Mouse (Mus musculus) C2C12 (cell line): ENCODE results near the gene Ehd2. TPM values are rescaled to one million over a fixed set of nuclear protein-coding genes. Genes with fewer than 3 reads are reported as not detected.
A peak's percentile ranks its signal among the peaks of the same experiment; 100 is the strongest.

Experiments used
- H3K27me3 ChIP-seq: one replicate; pipeline ENCODE4 v1.6.1; 2011; ENCODE audit not compliant: control insufficient read depth, insufficient read depth, insufficient read length
- H3K36me3 ChIP-seq: one replicate; pipeline ENCODE4 v1.6.1; 2011; ENCODE audit not compliant: control insufficient read depth, insufficient read depth
- H3K4me3 ChIP-seq: one replicate; pipeline ENCODE4 v1.5.1; 2011; ENCODE audit warnings: mild to moderate bottlenecking, control low read depth; ENCODE audit not compliant: poor library complexity, insufficient read depth, severe bottlenecking
- H3K79me2 ChIP-seq: one replicate; pipeline ENCODE4 v1.6.1; 2011; ENCODE audit not compliant: control insufficient read depth, insufficient read depth
- H3K79me3 ChIP-seq: one replicate; pipeline ENCODE4 v1.6.1; 2011; ENCODE audit warnings: low read depth, control low read depth
- H3ac ChIP-seq: one replicate; pipeline ENCODE3; 2011; ENCODE audit warnings: low read depth; ENCODE audit not compliant: control insufficient read depth, insufficient read length
- CEBPB ChIP-seq: IDR thresholded peaks from one replicate; pipeline ENCODE4 v1.6.1; 2011; ENCODE audit warnings: low read depth, mild to moderate bottlenecking, control low read depth, moderate library complexity
- CTCF ChIP-seq: IDR thresholded peaks from one replicate; pipeline ENCODE4 v1.5.1; 2011; ENCODE audit not compliant: control insufficient read depth, insufficient read depth, insufficient read length
- FOSL1 ChIP-seq: IDR thresholded peaks from one replicate; pipeline ENCODE4 v1.8.0; 2011; ENCODE audit warnings: mild to moderate bottlenecking, low read length; ENCODE audit not compliant: poor library complexity, insufficient read depth, severe bottlenecking
- MAX ChIP-seq: IDR thresholded peaks from one replicate; pipeline ENCODE4 v1.6.1; 2011; ENCODE audit warnings: mild to moderate bottlenecking, control low read depth
- MYOD1 ChIP-seq: IDR thresholded peaks from one replicate; pipeline ENCODE4 v1.6.1; 2011; ENCODE audit warnings: low read depth; ENCODE audit not compliant: control insufficient read depth, insufficient read length
- MYOG ChIP-seq: IDR thresholded peaks from one replicate; pipeline ENCODE4 v1.6.1; 2011; ENCODE audit not compliant: control insufficient read depth, insufficient read length; ENCODE audit errors: extremely low read depth
- USF1 ChIP-seq: IDR thresholded peaks from one replicate; pipeline ENCODE4 v1.6.1; 2011; ENCODE audit warnings: low read depth, mild to moderate bottlenecking, control low read depth, moderate library complexity
- polyA plus RNA-seq: library from polyadenylated mRNA; unstranded; fragments of >200 nt; fragmentation: generic; extraction: Trizol; gene quantifications from one replicate; pipeline ENCODE4 v1.2.1, GENCODE M21; 2012; ENCODE audit warnings: missing spikeins

Ehd2 gene
- polyA plus RNA-seq, 1 experiment = 98.7 TPM

DNA sequence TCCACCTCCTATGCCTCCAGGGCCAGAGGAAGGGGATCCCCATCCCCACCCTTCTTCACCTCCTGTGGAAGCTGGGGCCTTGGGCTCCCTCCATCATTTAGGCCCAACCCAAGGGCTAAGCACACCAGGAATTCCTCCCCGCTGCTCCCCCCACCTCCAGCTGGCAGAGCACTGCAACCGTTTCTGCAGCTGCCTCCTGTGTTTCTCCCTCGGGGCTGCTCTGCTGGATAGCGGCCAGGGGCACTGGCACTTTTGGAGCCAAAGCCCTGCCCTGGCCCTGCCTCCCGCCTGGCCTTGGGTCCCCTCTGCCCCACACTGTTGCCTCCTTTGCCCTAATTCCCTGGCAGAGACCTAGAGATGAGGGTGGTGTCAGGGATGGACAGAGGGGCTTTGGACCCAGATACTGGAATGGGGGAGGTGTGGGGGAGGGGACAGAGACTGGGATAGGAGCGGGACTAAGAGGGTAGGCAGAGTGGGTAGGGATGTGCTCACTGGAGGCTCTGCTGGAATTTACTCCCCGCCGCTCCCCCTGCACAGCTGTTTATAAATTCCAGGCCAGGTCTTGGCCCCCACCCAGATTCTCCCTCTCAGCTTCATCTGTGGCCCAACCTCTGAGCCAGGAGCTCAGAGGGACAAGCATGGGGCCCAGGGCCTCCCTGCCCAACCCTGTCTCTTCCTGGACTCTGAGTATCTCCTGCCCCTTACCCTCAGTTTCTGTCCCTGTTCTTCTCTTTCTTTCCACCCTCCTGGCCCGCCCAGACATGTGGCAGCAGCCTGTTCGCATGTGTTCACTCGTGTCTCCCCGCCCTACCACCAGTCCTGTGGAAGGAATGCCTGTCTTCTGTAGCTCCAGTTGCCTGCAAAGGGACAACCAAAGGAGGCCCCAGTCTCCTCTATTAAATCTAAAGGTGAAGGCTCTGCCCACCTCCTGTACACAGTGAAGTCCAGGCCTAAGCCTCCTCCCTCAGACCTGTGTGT, 4.8 kb downstream of the Ehd2 start:
- Histone ChIP-seq H3K4me3 (no peak overlapping the region), H3K79me3 (peaks cover 48% of the 10 kb centered on the region), H3K27me3 (no peaks in the 10 kb centered on the region), H3K36me3 (peaks cover 56% of the 10 kb centered on the region), H3K79me2 (peaks cover 75% of the 10 kb centered on the region), H3ac (peak overlapping the region; percentile 60)
- no peak for TF ChIP-seq CEBPB
- no peak for TF ChIP-seq MYOG
- peak; percentile 88 for TF ChIP-seq MYOD1
- no peak for TF ChIP-seq FOSL1
- TF ChIP-seq MAX = peak; percentile 15

DNA sequence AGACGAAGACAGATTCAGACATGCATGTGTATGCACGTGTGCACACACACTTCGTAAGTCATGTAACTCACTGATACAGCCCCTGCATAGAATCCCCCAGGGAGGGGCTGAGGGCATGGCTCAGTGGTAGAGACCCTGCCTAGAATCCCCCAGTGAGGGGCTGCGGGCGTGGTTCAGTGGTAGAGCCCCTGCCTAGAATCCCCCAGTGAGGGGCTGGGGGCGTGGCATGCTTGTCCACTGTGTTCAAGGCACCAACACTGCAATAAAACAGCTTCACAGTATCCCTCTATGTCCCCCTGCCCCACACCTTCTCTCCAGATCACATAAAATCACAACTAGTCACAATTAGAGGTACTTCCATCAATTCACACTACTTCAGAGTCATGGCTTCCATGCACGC, 5.6 kb downstream of the Ehd2 start:
- no peaks in the 10 kb centered on the region for H3K27me3 ChIP-seq
- peak overlapping the region; percentile 16 for H3ac ChIP-seq
- peaks cover 64% of the 10 kb centered on the region for H3K36me3 ChIP-seq
- H3K4me3 ChIP-seq = no peak overlapping the region
- TF ChIP-seq MYOD1 (no peak), CEBPB (no peak), MYOG (no peak), USF1 (no peak), FOSL1 (no peak), CTCF (no peak), MAX (no peak)
- peaks cover 49% of the 10 kb centered on the region for H3K79me3 ChIP-seq
- peaks cover 73% of the 10 kb centered on the region for H3K79me2 ChIP-seq

DNA sequence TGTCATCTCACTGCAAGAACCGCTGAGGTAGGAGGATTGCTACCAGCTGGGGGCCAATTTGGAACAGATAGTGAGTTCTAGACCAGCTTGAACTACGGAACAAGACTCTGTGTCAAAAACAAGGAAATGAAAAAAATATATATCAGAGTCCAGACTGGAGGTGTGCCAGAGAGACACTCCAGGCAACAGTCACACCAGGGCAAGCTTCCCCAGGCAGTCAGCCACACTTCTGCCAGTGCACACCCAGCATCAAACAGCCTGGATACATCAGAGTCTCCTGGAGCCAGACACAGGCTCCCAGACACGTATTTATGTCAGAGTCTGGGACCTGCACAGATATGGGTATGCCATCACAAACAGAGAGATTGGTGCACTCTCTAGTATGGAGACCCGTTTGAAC, 6.1 kb downstream of the Ehd2 start:
- peak overlapping the region; percentile 14 for H3ac ChIP-seq
- H3K79me3 ChIP-seq = peaks cover 45% of the 10 kb centered on the region
- H3K27me3 ChIP-seq = no peaks in the 10 kb centered on the region
- TF ChIP-seq MYOD1 (no peak), FOSL1 (no peak), USF1 (no peak), MAX (no peak)
- H3K79me2 ChIP-seq = peaks cover 72% of the 10 kb centered on the region
- peaks cover 70% of the 10 kb centered on the region for H3K36me3 ChIP-seq
- H3K4me3 ChIP-seq = no peak overlapping the region

DNA sequence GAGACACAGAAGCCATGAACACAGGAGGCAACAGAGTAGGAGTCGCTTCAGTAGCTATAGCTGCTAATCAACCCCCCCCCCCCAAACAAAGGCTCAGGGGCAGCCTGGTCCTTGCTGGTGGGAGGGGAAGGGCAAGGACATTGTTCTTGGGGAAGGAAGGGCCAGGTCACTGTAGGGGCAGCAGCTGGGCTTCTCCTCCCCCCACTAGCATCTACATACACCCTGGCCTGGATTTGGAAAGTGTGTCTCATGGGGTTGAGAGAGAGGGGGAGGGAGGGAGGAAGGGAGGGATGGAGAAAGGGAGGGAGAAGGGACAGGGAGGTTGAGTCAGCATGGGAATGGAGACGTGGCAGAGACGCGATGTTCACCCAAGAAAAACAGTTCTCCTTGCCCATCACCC, 6.7 kb downstream of the Ehd2 start:
- peaks cover 67% of the 10 kb centered on the region for H3K79me2 ChIP-seq
- peaks cover 75% of the 10 kb centered on the region for H3K36me3 ChIP-seq
- H3ac ChIP-seq = no peak overlapping the region
- H3K79me3 ChIP-seq = peaks cover 42% of the 10 kb centered on the region
- TF ChIP-seq USF1 = no peak
- peak; percentile 17 for TF ChIP-seq MAX
- H3K4me3 ChIP-seq = no peak overlapping the region
- no peaks in the 10 kb centered on the region for H3K27me3 ChIP-seq

DNA sequence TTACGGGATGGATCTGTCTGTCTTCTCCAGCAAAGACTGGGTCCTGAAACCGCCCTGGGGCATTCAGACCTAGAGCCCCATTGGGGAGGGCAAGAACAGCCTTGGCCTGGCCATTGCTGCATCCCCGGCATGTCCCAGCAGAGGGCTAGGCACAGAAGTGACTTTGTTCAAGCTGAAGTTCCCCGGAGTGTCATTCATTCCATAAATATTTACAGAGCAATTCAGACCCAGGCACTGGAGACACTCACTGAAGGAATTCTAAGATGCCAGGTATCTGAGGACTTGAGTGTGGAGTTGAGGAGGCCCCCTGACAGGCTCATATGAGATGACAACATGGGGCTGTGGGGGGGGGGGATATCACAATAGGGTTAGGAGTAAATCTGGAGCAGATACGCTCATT, 11.2 kb downstream of the Ehd2 start:
- H3ac ChIP-seq = no peak overlapping the region
- peaks cover 95% of the 10 kb centered on the region for H3K36me3 ChIP-seq
- peaks cover 26% of the 10 kb centered on the region for H3K79me3 ChIP-seq
- TF ChIP-seq FOSL1 (no peak), MAX (no peak), MYOD1 (no peak), USF1 (no peak), CEBPB (no peak), CTCF (no peak), MYOG (no peak)
- H3K27me3 ChIP-seq = no peaks in the 10 kb centered on the region
- no peak overlapping the region for H3K4me3 ChIP-seq
- H3K79me2 ChIP-seq = peaks cover 33% of the 10 kb centered on the region

DNA sequence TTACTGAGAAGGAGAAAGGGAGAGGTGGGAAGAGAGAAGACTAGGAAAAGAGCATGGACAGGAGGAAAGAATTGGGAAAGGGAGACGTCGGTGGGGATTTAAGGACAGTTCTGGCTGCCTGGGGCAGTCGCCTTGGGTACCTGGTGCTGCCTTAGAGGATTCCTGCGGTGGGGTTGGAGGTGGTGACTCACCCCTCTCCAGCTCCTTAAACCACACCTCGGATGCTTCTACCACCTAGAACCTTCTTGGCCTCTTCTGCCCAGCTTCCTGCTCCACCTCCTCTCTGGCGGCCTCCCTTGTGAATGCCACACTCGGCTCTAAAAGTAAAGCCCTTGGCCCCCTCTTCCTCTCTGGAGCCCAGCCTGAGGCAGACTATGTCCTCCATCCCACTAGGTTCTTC, 11.9 kb downstream of the Ehd2 start:
- Histone ChIP-seq H3ac (no peak overlapping the region), H3K79me3 (peaks cover 26% of the 10 kb centered on the region), H3K79me2 (peaks cover 33% of the 10 kb centered on the region), H3K36me3 (peaks cover 99% of the 10 kb centered on the region), H3K4me3 (no peak overlapping the region), H3K27me3 (no peaks in the 10 kb centered on the region)
- no peak for TF ChIP-seq CTCF
- TF ChIP-seq MYOG = no peak
- TF ChIP-seq FOSL1 = no peak
- TF ChIP-seq USF1 = no peak
- no peak for TF ChIP-seq CEBPB
- no peak for TF ChIP-seq MYOD1
- no peak for TF ChIP-seq MAX
